Mouse (Mus musculus): ENCODE measurements around the gene Fam228b.

DNA sequence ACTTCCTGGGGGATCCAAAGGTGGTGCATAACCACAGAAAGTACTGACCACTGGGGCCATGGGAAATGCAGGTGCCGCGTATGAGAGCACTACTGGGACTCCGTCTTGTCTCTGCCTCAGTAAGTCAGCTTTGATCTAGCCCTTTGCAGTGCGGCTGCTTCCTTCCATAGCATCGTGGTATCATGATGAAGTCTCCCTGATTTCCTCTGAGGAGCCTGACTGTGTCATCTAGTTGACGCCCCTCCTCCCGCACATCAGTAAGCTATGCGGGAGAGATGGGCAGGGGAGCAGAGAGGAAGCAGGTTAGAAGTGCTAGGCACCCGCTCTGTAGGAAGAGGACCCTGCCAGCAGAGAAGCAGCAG is 6.5 kb upstream of the Fam228b start:
- TF ChIP-seq CTCF (IDR thresholded peaks at IDR 0.05; ENCODE audit: low read depth, low read length) (no peak), TAL1 (conservative IDR thresholded peaks at IDR 0.05; ENCODE audit: low read depth, low read length) (no peak)
